Mouse (Mus musculus) ES-Bruce4 (cell line): ENCODE measurements around the gene Taar5. TPM values are rescaled to one million over a fixed set of nuclear protein-coding genes. Genes with fewer than 3 reads are reported as not detected.

Source experiments
- H3K27ac ChIP-seq: 2 replicates; pipeline ENCODE4 v1.5.1; 2012; ENCODE audit warnings: low read length, inconsistent platforms; ENCODE audit not compliant: insufficient read depth
- H3K27me3 ChIP-seq: 2 replicates; pipeline ENCODE4 v1.6.1; 2012; ENCODE audit warnings: mild to moderate bottlenecking, low read length, inconsistent platforms; ENCODE audit not compliant: control insufficient read depth, poor library complexity, insufficient read depth, severe bottlenecking
- H3K36me3 ChIP-seq: 2 replicates; pipeline ENCODE4 v1.6.1; 2012; ENCODE audit warnings: inconsistent platforms, mild to moderate bottlenecking, low read length, moderate library complexity; ENCODE audit not compliant: control insufficient read depth, poor library complexity, insufficient read depth, severe bottlenecking
- H3K4me1 ChIP-seq: one replicate; pipeline ENCODE4 v1.8.1; 2011; ENCODE audit warnings: low read length; ENCODE audit not compliant: control insufficient read depth, insufficient read depth
- H3K4me3 ChIP-seq: 2 replicates; pipeline ENCODE4 v1.5.1; 2011; ENCODE audit warnings: low read depth, mild to moderate bottlenecking, low read length
- H3K9ac ChIP-seq: 2 replicates; pipeline ENCODE4 v1.6.1; 2012; ENCODE audit warnings: low read depth, mild to moderate bottlenecking, inconsistent platforms; ENCODE audit not compliant: poor library complexity, severe bottlenecking
- H3K9me3 ChIP-seq: replicated peaks from 2 replicates; pipeline ENCODE4 v1.6.1; 2012; ENCODE audit warnings: mild to moderate bottlenecking, low read length, inconsistent platforms; ENCODE audit not compliant: control insufficient read depth, poor library complexity, insufficient read depth, severe bottlenecking
- CTCF ChIP-seq: IDR thresholded peaks from one replicate; pipeline ENCODE4 v1.8.1; 2011; ENCODE audit warnings: low read depth, low read length
- EP300 ChIP-seq: IDR thresholded peaks from 2 replicates; pipeline ENCODE4 v1.6.1; 2011; ENCODE audit warnings: low read depth, low read length; ENCODE audit not compliant: insufficient read depth
- POLR2A ChIP-seq: IDR thresholded peaks from one replicate; pipeline ENCODE4 v1.8.1; 2011; ENCODE audit warnings: low read length; ENCODE audit not compliant: insufficient read depth
- polyA plus RNA-seq: library from polyadenylated mRNA; stranded (reverse); fragments of >200 nt; gene quantifications from 2 replicates; pipeline ENCODE4 v1.2.4, GENCODE M21; 2011; ENCODE audit warnings: low read depth; ENCODE audit not compliant: missing spikeins, insufficient read depth, insufficient read length

Gene Taar5
- not detected in 2 replicates for polyA plus RNA-seq

- Histone ChIP-seq H3K9me3 (no peaks in the 10 kb centered on the region), H3K4me1 (no peaks in the 10 kb centered on the region), H3K9ac (no peak within 1 kb of the TSS), H3K4me3 (no peak within 1 kb of the TSS), H3K36me3 (no peaks in the 10 kb centered on the region), H3K27me3 (no peaks in the 10 kb centered on the region), H3K27ac (no peak within 1 kb of the TSS)
- TF ChIP-seq POLR2A (no peak), CTCF (no peak), EP300 (no peak)
These were observed at the start of gene Taar5 for GRCm38 (mm10) chr10:23970656-23971165. Taar5 (plus strand) TSS chr10:23970706.

GRCm38 (mm10) chr10:23922468-23922867 lies 48.0 kb upstream of the Taar5 start:
- H3K4me3 ChIP-seq = no peak overlapping the region
- TF ChIP-seq CTCF (no peak), POLR2A (no peak), EP300 (no peak)
- no peaks in the 10 kb centered on the region for H3K27me3 ChIP-seq
- H3K4me1 ChIP-seq = no peaks in the 10 kb centered on the region
- H3K9me3 ChIP-seq = no peaks in the 10 kb centered on the region; the same call in 1 of the 2 replicates
- H3K27ac ChIP-seq = no peak overlapping the region
- H3K36me3 ChIP-seq = no peaks in the 10 kb centered on the region
- no peak overlapping the region for H3K9ac ChIP-seq

GRCm38 (mm10) chr10:23923941-23924340 lies 46.6 kb upstream of the Taar5 start:
- H3K27ac ChIP-seq = no peak overlapping the region
- H3K36me3 ChIP-seq = no peaks in the 10 kb centered on the region
- no peaks in the 10 kb centered on the region for H3K27me3 ChIP-seq
- H3K4me1 ChIP-seq = no peaks in the 10 kb centered on the region
- TF ChIP-seq POLR2A (no peak), EP300 (no peak), CTCF (no peak)
- H3K9ac ChIP-seq = no peak overlapping the region
- H3K4me3 ChIP-seq = no peak overlapping the region
- no peaks in the 10 kb centered on the region for H3K9me3 ChIP-seq

GRCm38 (mm10) chr10:23937613-23938012 lies 32.9 kb upstream of the Taar5 start:
- H3K9ac ChIP-seq = no peak overlapping the region
- H3K4me3 ChIP-seq = no peak overlapping the region
- no peak for TF ChIP-seq EP300
- no peak for TF ChIP-seq POLR2A
- TF ChIP-seq CTCF = no peak
- H3K27me3 ChIP-seq = no peaks in the 10 kb centered on the region
- H3K36me3 ChIP-seq = no peaks in the 10 kb centered on the region
- H3K4me1 ChIP-seq = no peaks in the 10 kb centered on the region
- H3K9me3 ChIP-seq = no peaks in the 10 kb centered on the region
- H3K27ac ChIP-seq = no peak overlapping the region

GRCm38 (mm10) chr10:23938312-23938711 lies 32.2 kb upstream of the Taar5 start, which contains the start of gene Taar2:
Taar2 (plus strand) TSS chr10:23938572.
- H3K9ac ChIP-seq = no peak within 1 kb of the TSS
- no peaks in the 10 kb centered on the region for H3K36me3 ChIP-seq
- no peaks in the 10 kb centered on the region for H3K4me1 ChIP-seq
- no peak within 1 kb of the TSS for H3K4me3 ChIP-seq
- no peaks in the 10 kb centered on the region for H3K27me3 ChIP-seq
- TF ChIP-seq POLR2A (no peak), CTCF (no peak), EP300 (no peak)
- H3K27ac ChIP-seq = no peak within 1 kb of the TSS
- no peaks in the 10 kb centered on the region for H3K9me3 ChIP-seq

GRCm38 (mm10) chr10:23942465-23942864 lies 28.0 kb upstream of the Taar5 start:
- TF ChIP-seq POLR2A = no peak
- TF ChIP-seq CTCF = peak; percentile 71
- Histone ChIP-seq H3K27ac (no peak overlapping the region), H3K9ac (no peak overlapping the region), H3K4me3 (no peak overlapping the region), H3K27me3 (no peaks in the 10 kb centered on the region), H3K36me3 (no peaks in the 10 kb centered on the region), H3K9me3 (no peaks in the 10 kb centered on the region), H3K4me1 (no peaks in the 10 kb centered on the region)
